Mouse (Mus musculus): ENCODE results near the gene Hnrnpa3.

The Hnrnpa3 gene

DNA sequence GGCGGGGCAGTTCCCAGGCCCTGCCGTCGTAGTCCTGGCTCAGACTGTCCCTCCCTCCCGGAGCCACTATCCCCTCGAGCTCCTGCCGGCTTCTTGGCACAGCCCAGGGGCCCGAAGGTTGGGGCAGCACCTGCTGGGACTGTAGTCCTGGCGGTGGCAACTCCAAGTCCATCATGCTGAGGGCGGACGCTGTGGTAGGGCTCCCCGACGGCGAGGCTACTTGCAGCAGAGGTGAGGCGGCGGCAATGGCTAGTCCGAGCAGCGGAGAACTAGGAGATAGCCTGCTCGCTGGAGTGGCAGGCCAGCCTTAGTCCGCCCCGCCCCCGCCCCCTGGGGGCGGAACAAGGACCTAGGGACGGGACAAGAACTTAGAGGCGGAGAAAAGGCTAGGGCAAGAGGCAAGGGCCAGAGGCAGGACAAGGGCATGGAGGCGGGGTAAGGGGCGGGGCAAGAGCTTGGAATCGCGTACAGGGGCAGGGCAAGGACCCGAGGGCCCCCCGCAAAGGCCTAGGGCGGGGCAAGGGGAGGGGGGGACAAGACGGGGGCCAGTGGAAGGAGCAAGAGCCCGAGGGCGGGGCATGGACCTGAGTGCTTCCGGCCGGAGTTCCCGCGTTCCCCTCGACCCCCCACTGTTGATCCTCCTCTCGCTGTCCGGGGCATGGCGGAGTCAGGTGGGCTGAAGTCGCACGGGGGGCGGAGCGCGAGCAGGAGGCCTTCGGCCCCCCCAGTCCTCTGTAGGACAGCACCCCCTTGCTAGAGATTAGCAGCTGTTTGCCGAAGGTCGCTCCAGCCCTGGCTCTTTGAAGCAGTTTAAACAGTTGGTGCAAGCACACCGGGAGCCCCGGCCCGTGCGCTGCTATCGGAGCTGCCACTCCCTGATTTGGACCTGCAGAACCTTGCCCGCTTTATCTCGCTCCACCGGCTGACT, 45.4 kb downstream of the Hnrnpa3 start, which contains the start of gene Nfe2l2:
Gene Nfe2l2 (minus strand): TSS at position 408 of the 928 bp plus-strand sequence.
- DNase-seq: peak; percentile 100

DNA sequence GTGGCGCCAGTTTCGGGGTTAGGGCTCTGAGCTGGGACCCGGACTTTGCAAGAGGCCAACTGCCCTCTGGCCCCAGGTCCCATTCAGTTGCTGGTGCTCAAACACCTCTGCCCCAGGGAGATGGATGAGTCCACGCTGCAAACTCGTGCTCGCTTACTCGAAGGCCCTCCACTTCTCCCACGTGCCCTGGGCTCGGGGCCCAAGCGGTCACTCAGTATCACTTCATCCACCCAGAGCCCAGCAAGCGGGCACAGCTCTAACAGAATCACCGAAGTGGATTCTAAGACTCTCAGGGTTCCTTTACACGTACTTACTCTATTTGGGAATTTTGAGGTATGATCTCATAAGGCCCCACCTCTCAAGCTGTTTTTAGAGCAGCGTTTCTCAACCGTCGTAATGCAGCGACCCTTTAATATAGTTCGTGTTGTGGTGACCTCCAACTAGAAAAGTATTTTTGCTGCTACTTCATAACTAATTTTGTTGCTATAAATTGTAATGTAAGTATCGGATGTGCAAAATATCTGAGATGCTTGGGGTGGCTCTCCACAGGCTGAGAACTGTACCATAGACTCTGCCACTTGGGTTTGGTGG, 46.2 kb downstream of the Hnrnpa3 start:
- peak; percentile 84 for DNase-seq

DNA sequence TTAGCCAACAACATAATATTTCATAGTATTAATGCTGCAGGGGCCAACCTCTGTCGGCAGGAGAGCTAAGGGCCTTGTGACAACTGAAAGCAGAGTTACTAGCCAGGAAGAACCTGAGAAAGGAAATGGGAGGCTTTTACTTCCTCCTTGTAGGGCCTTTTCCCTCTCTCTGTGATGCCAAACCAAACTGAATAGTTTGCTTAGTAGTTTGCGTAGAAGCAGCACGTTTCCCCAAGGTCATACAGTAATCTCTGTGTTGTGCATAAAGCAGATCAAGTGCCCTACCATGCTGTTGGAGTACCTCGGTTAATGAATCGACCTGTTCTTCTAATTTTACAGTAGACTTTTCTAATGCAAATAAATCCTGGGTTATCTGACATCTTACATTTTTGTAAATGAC, 47.4 kb downstream of the Hnrnpa3 start:
- DNase-seq: no peak

DNA sequence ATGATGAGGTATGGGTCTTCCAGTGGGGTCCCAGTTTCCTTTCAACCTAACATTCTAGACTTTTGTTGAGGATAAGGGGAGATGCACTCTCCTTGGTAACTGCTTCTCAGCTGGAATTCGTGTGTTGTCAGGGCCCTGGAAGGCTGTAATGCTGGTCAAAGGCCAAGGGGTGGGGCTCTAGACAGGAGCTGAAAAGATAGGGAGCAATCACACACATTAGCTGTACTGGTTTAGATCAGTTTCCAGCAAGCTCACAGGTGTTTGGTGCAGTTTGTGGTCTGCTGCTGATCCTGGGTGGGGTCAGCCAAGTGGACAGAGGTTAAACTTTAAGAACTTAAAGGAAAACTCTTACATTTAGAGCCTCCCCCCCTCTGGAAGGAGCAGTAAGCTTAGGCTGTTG, 48.4 kb downstream of the Hnrnpa3 start:
- no peak for DNase-seq

DNA sequence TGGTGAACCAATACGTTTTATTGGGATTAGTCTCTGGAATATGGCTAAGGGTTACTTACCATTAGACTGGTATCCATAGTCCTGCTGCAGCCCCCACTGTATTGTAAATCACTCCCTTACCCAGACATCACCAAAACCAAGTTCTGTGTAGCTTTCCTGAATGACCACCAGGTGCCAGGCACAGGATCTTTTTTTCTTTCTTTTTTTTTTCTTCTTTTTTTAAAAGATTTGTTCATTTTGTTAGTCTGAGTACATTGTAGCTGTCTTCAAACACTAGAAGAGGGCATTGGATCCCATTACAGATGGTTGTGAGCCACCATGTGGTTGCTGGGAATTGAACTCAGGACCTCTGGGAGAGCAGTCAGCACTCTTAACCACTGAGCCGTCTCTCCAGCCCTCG, 54.0 kb downstream of the Hnrnpa3 start:
- DNase-seq: no peak

DNA sequence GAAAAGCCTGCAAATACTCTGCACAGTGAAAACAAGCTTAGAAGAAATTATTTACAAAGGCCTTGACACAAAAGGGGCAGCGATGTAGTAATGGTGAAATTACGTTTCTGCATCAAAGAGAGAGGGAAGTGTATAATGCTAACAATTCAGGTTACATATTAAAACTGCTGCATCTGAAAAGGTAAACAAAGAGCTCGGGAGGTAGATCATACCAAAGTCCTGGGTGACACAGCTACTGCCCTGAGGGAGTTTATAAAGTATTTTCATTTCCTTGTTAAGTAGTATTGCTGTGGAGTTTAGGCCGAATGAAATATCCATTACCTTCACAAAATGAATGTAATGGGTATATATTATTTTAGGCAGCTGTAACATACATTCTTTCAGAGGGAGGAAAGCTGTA, 55.7 kb downstream of the Hnrnpa3 start:
- no peak for DNase-seq

- DNase-seq: no peak
Measured at GRCm38 (mm10) chr2:75716046-75717016, 57.3 kb downstream of the Hnrnpa3 start.

Data from kidney, adult 9 months (tissue).